Mouse (Mus musculus) ES-Bruce4 (cell line): ENCODE measurements around the gene Olfr1316. TPM values are rescaled to one million over a fixed set of nuclear protein-coding genes. Genes with fewer than 3 reads are reported as not detected.

Experiments used
- H3K27ac ChIP-seq: 2 replicates; pipeline ENCODE4 v1.5.1; 2012; ENCODE audit warnings: low read length, inconsistent platforms; ENCODE audit not compliant: insufficient read depth
- H3K27me3 ChIP-seq: 2 replicates; pipeline ENCODE4 v1.6.1; 2012; ENCODE audit warnings: mild to moderate bottlenecking, low read length, inconsistent platforms; ENCODE audit not compliant: control insufficient read depth, poor library complexity, insufficient read depth, severe bottlenecking
- H3K36me3 ChIP-seq: 2 replicates; pipeline ENCODE4 v1.6.1; 2012; ENCODE audit warnings: inconsistent platforms, mild to moderate bottlenecking, low read length, moderate library complexity; ENCODE audit not compliant: control insufficient read depth, poor library complexity, insufficient read depth, severe bottlenecking
- H3K4me1 ChIP-seq: one replicate; pipeline ENCODE4 v1.8.1; 2011; ENCODE audit warnings: low read length; ENCODE audit not compliant: control insufficient read depth, insufficient read depth
- H3K4me3 ChIP-seq: 2 replicates; pipeline ENCODE4 v1.5.1; 2011; ENCODE audit warnings: low read depth, mild to moderate bottlenecking, low read length
- H3K9ac ChIP-seq: 2 replicates; pipeline ENCODE4 v1.6.1; 2012; ENCODE audit warnings: low read depth, mild to moderate bottlenecking, inconsistent platforms; ENCODE audit not compliant: poor library complexity, severe bottlenecking
- H3K9me3 ChIP-seq: replicated peaks from 2 replicates; pipeline ENCODE4 v1.6.1; 2012; ENCODE audit warnings: mild to moderate bottlenecking, low read length, inconsistent platforms; ENCODE audit not compliant: control insufficient read depth, poor library complexity, insufficient read depth, severe bottlenecking
- CTCF ChIP-seq: IDR thresholded peaks from one replicate; pipeline ENCODE4 v1.8.1; 2011; ENCODE audit warnings: low read depth, low read length
- EP300 ChIP-seq: IDR thresholded peaks from 2 replicates; pipeline ENCODE4 v1.6.1; 2011; ENCODE audit warnings: low read depth, low read length; ENCODE audit not compliant: insufficient read depth
- POLR2A ChIP-seq: IDR thresholded peaks from one replicate; pipeline ENCODE4 v1.8.1; 2011; ENCODE audit warnings: low read length; ENCODE audit not compliant: insufficient read depth
- polyA plus RNA-seq: library from polyadenylated mRNA; stranded (reverse); fragments of >200 nt; gene quantifications from 2 replicates; pipeline ENCODE4 v1.2.4, GENCODE M21; 2011; ENCODE audit warnings: low read depth; ENCODE audit not compliant: missing spikeins, insufficient read depth, insufficient read length

The Olfr1316 gene
- polyA plus RNA-seq, result not detected in 2 replicates

GRCm38 (mm10) chr2:112134877-112135276 lies at the start of gene Olfr1316:
Gene Olfr1316, minus strand, starts transcription at chr2:112134977.
- H3K36me3 ChIP-seq, result no peaks in the 10 kb centered on the region
- no peak within 1 kb of the TSS for H3K9ac ChIP-seq
- TF ChIP-seq CTCF (no peak), POLR2A (no peak), EP300 (no peak)
- no peaks in the 10 kb centered on the region for H3K9me3 ChIP-seq
- H3K27ac ChIP-seq, result no peak within 1 kb of the TSS
- no peaks in the 10 kb centered on the region for H3K4me1 ChIP-seq
- H3K27me3 ChIP-seq, result no peaks in the 10 kb centered on the region
- H3K4me3 ChIP-seq, result no peak within 1 kb of the TSS

GRCm38 (mm10) chr2:112153898-112154297 lies 19.1 kb upstream of the Olfr1316 start, which contains the start of gene Olfr1318:
Gene Olfr1318, plus strand, starts transcription at chr2:112154198.
- Histone ChIP-seq H3K9ac (no peak within 1 kb of the TSS), H3K36me3 (no peaks in the 10 kb centered on the region), H3K27me3 (no peaks in the 10 kb centered on the region), H3K27ac (no peak within 1 kb of the TSS), H3K4me1 (no peaks in the 10 kb centered on the region), H3K4me3 (no peak within 1 kb of the TSS), H3K9me3 (no peaks in the 10 kb centered on the region)
- TF ChIP-seq CTCF, result no peak

- H3K4me3 ChIP-seq, result no peak within 1 kb of the TSS
- no peak within 1 kb of the TSS for H3K9ac ChIP-seq
- no peak within 1 kb of the TSS for H3K27ac ChIP-seq
- H3K9me3 ChIP-seq, result no peaks in the 10 kb centered on the region
- no peaks in the 10 kb centered on the region for H3K27me3 ChIP-seq
- H3K36me3 ChIP-seq, result no peaks in the 10 kb centered on the region
- TF ChIP-seq POLR2A (no peak), EP300 (no peak), CTCF (no peak)
- no peaks in the 10 kb centered on the region for H3K4me1 ChIP-seq
Measured at GRCm38 (mm10) chr2:112140029-112140428, 5.3 kb upstream of the Olfr1316 start, which contains the start of gene Olfr1317. Gene Olfr1317, plus strand, starts transcription at chr2:112140329.

- no peak within 1 kb of the TSS for H3K27ac ChIP-seq
Measured at GRCm38 (mm10) chr2:112115340-112115739, 19.4 kb downstream of the Olfr1316 start, which contains the start of gene Olfr1315-ps1. Gene Olfr1315-ps1, minus strand, starts transcription at chr2:112115440.

GRCm38 (mm10) chr2:112096681-112097080 lies 38.1 kb downstream of the Olfr1316 start, which contains the start of gene Olfr1314:
Gene Olfr1314, minus strand, starts transcription at chr2:112096781.
- H3K4me1 ChIP-seq, result no peaks in the 10 kb centered on the region
- H3K36me3 ChIP-seq, result no peaks in the 10 kb centered on the region
- no peak within 1 kb of the TSS for H3K27ac ChIP-seq
- H3K9me3 ChIP-seq, result no peaks in the 10 kb centered on the region; the same call in 1 of the 2 replicates
- TF ChIP-seq EP300 (no peak), POLR2A (no peak), CTCF (no peak)
- H3K9ac ChIP-seq, result no peak within 1 kb of the TSS
- H3K4me3 ChIP-seq, result no peak within 1 kb of the TSS
- H3K27me3 ChIP-seq, result no peaks in the 10 kb centered on the region

More at GRCm38 (mm10) chr2:112115340-112115739, 19.4 kb downstream of the Olfr1316 start, which contains the start of gene Olfr1315-ps1:
- Histone ChIP-seq H3K4me3 (no peak within 1 kb of the TSS), H3K36me3 (no peaks in the 10 kb centered on the region), H3K27me3 (no peaks in the 10 kb centered on the region), H3K4me1 (no peaks in the 10 kb centered on the region), H3K9me3 (peaks cover 5% of the 10 kb centered on the region; the same call in 1 of the 2 replicates), H3K9ac (no peak within 1 kb of the TSS)
- TF ChIP-seq CTCF, result no peak
- no peak for TF ChIP-seq EP300
- no peak for TF ChIP-seq POLR2A

GRCm38 (mm10) chr2:112077743-112078142 lies 57.0 kb downstream of the Olfr1316 start, which contains the start of gene Olfr1313:
Gene Olfr1313, minus strand, starts transcription at chr2:112077843.
- no peak within 1 kb of the TSS for H3K9ac ChIP-seq
- TF ChIP-seq CTCF (no peak), POLR2A (no peak), EP300 (no peak)
- H3K9me3 ChIP-seq, result no peaks in the 10 kb centered on the region
- no peaks in the 10 kb centered on the region for H3K27me3 ChIP-seq
- no peaks in the 10 kb centered on the region for H3K4me1 ChIP-seq
- H3K27ac ChIP-seq, result no peak within 1 kb of the TSS
- no peaks in the 10 kb centered on the region for H3K36me3 ChIP-seq
- H3K4me3 ChIP-seq, result no peak within 1 kb of the TSS

Other genes with a start within 250 kb of the Olfr1316 start
- not detected in 2 replicates for gene Olfr1306, start 218.7 kb downstream of the Olfr1316 start, polyA plus RNA-seq
- 0.06 TPM in 2 replicates for gene Olfr1307, start 185.5 kb downstream of the Olfr1316 start, polyA plus RNA-seq
- not detected in 2 replicates for gene Olfr1308, start 170.0 kb downstream of the Olfr1316 start, polyA plus RNA-seq
- 0.15 TPM in 1 of 2 replicates, not detected in the other for gene Olfr1309, start 144.7 kb downstream of the Olfr1316 start, polyA plus RNA-seq
- 0.12 and 0.18 TPM in 2 replicates for gene Olfr1310, start 122.3 kb downstream of the Olfr1316 start, polyA plus RNA-seq
- gene Olfr1311, start 110.6 kb downstream of the Olfr1316 start, polyA plus RNA-seq, result not detected in 2 replicates
- gene Olfr1312, start 84.7 kb downstream of the Olfr1316 start, polyA plus RNA-seq, result not detected in 2 replicates
- not detected in 2 replicates for gene Olfr1313, start 57.1 kb downstream of the Olfr1316 start, polyA plus RNA-seq
- not detected in 2 replicates for gene Olfr1314, start 38.2 kb downstream of the Olfr1316 start, polyA plus RNA-seq
- not detected in 2 replicates for gene Olfr1315-ps1, start 19.5 kb downstream of the Olfr1316 start, polyA plus RNA-seq
- not detected in 2 replicates for gene Olfr1317, start 5.4 kb upstream of the Olfr1316 start, polyA plus RNA-seq
- gene Olfr1318, start 19.2 kb upstream of the Olfr1316 start, polyA plus RNA-seq, result not detected in 2 replicates
- 33.4 and 35.4 TPM in 2 replicates for gene Lpcat4, start 104.5 kb upstream of the Olfr1316 start, polyA plus RNA-seq
- gene Nutm1, start 124.3 kb upstream of the Olfr1316 start, polyA plus RNA-seq, result not detected in 2 replicates
- 129 and 130 TPM in 2 replicates for gene Nop10, start 126.9 kb upstream of the Olfr1316 start, polyA plus RNA-seq
- 31.9 and 32.2 TPM in 2 replicates for gene Slc12a6, start 130.8 kb upstream of the Olfr1316 start, polyA plus RNA-seq
- gene Gm21985, start 131.3 kb upstream of the Olfr1316 start, polyA plus RNA-seq, result 2.2 and 2.3 TPM in 2 replicates
- 53.4 and 66.7 TPM in 2 replicates for gene Emc4, start 233.1 kb upstream of the Olfr1316 start, polyA plus RNA-seq
- gene Katnbl1, start 244.2 kb upstream of the Olfr1316 start, polyA plus RNA-seq, result 47.1 and 51.5 TPM in 2 replicates